Mouse (Mus musculus): ENCODE measurements around the gene Gm21972. TPM values are rescaled to one million over a fixed set of nuclear protein-coding genes. Genes with fewer than 3 reads are reported as not detected.

The Gm21972 gene
- 0.51 TPM in 1 of 2 replicates, not detected in the other for polyA plus RNA-seq (2014; fragmentation: Nextera tagmentation; extraction: Ambion mirVana)

- Histone ChIP-seq H3K4me3 (ENCODE audit: low read depth, low read length) (no peak within 1 kb of the TSS), H3K27me3 (replicated peaks; ENCODE audit: control insufficient read depth, insufficient read depth, low read length) (no peaks in the 10 kb centered on the region), H3K36me3 (ENCODE audit: control insufficient read depth, insufficient read depth, low read length) (peaks cover 88% of the 10 kb centered on the region), H3K9me3 (ENCODE audit: control insufficient read depth, low read length) (no peaks in the 10 kb centered on the region), H3K4me2 (ENCODE audit: low read depth, low read length) (no peak within 1 kb of the TSS), H3K9ac (ENCODE audit: low read depth, low read length) (no peak within 1 kb of the TSS), H3K27ac (replicated peaks; ENCODE audit: low read depth, low read length) (no peak within 1 kb of the TSS), H3K4me1 (ENCODE audit: control insufficient read depth, insufficient read depth, low read length) (no peaks in the 10 kb centered on the region)
- no peak for DNase-seq (ENCODE audit: low spot score)
- 96% methylated on average over 4 of the region's 4 CpGs for WGBS
- ATAC-seq (ENCODE audit: low read depth): no peak
Observed at GRCm38 (mm10) chr1:86133337-86133736, at the start of gene Gm21972. Gm21972 (plus strand) TSS chr1:86133637.

- no peaks in the 10 kb centered on the region for H3K27me3 ChIP-seq (replicated peaks; ENCODE audit: control insufficient read depth, insufficient read depth, low read length)
- H3K9me3 ChIP-seq (ENCODE audit: control insufficient read depth, low read length): no peaks in the 10 kb centered on the region
- 85% methylated on average over 7 of the region's 7 CpGs for WGBS
- no peak overlapping the region for H3K4me3 ChIP-seq (ENCODE audit: low read depth, low read length)
- peaks cover 70% of the 10 kb centered on the region for H3K36me3 ChIP-seq (ENCODE audit: control insufficient read depth, insufficient read depth, low read length)
- H3K4me1 ChIP-seq (ENCODE audit: control insufficient read depth, insufficient read depth, low read length): no peaks in the 10 kb centered on the region
- DNase-seq (ENCODE audit: low spot score): no peak
- no peak overlapping the region for H3K27ac ChIP-seq (replicated peaks; ENCODE audit: low read depth, low read length)
- H3K4me2 ChIP-seq (ENCODE audit: low read depth, low read length): no peak overlapping the region
- no peak overlapping the region for H3K9ac ChIP-seq (ENCODE audit: low read depth, low read length)
- ATAC-seq (ENCODE audit: low read depth): no peak
Observed at GRCm38 (mm10) chr1:86094413-86094812, 39.0 kb upstream of the Gm21972 start.

- no peaks in the 10 kb centered on the region for H3K4me1 ChIP-seq (ENCODE audit: control insufficient read depth, insufficient read depth, low read length)
- ATAC-seq (ENCODE audit: low read depth) (no peak), DNase-seq (ENCODE audit: low spot score) (no peak)
- H3K4me2 ChIP-seq (ENCODE audit: low read depth, low read length): no peak overlapping the region
- no peaks in the 10 kb centered on the region for H3K9me3 ChIP-seq (ENCODE audit: control insufficient read depth, low read length)
- H3K4me3 ChIP-seq (ENCODE audit: low read depth, low read length): no peak overlapping the region
- peaks cover 21% of the 10 kb centered on the region for H3K36me3 ChIP-seq (ENCODE audit: control insufficient read depth, insufficient read depth, low read length)
- H3K9ac ChIP-seq (ENCODE audit: low read depth, low read length): no peak overlapping the region
- WGBS: 95% methylated on average over 1 of the region's 1 CpGs
- H3K27me3 ChIP-seq (replicated peaks; ENCODE audit: control insufficient read depth, insufficient read depth, low read length): no peaks in the 10 kb centered on the region
- H3K27ac ChIP-seq (replicated peaks; ENCODE audit: low read depth, low read length): no peak overlapping the region
Observed at GRCm38 (mm10) chr1:86105054-86105453, 28.4 kb upstream of the Gm21972 start.

GRCm38 (mm10) chr1:86111779-86112178, 21.7 kb upstream of the Gm21972 start, which contains the start of gene Htr2b:
Htr2b (minus strand) TSS chr1:86111970.
- H3K4me2 ChIP-seq (ENCODE audit: low read depth, low read length): no peak within 1 kb of the TSS
- no peak within 1 kb of the TSS for H3K4me3 ChIP-seq (ENCODE audit: low read depth, low read length)
- peak; percentile 80; the same call in 1 of the 2 replicates for ATAC-seq (ENCODE audit: low read depth)
- DNase-seq (ENCODE audit: low spot score): peak; percentile 81
- H3K36me3 ChIP-seq (ENCODE audit: control insufficient read depth, insufficient read depth, low read length): peaks cover 12% of the 10 kb centered on the region; the same call in 1 of the 2 replicates
- H3K27me3 ChIP-seq (replicated peaks; ENCODE audit: control insufficient read depth, insufficient read depth, low read length): no peaks in the 10 kb centered on the region
- no peaks in the 10 kb centered on the region for H3K4me1 ChIP-seq (ENCODE audit: control insufficient read depth, insufficient read depth, low read length)
- H3K9ac ChIP-seq (ENCODE audit: low read depth, low read length): no peak within 1 kb of the TSS
- WGBS: 58% methylated on average over 6 of the region's 6 CpGs
- no peak within 1 kb of the TSS for H3K27ac ChIP-seq (replicated peaks; ENCODE audit: low read depth, low read length)
- no peaks in the 10 kb centered on the region for H3K9me3 ChIP-seq (ENCODE audit: control insufficient read depth, low read length)

- Histone ChIP-seq H3K4me1 (ENCODE audit: control insufficient read depth, insufficient read depth, low read length) (no peaks in the 10 kb centered on the region), H3K9me3 (ENCODE audit: control insufficient read depth, low read length) (no peaks in the 10 kb centered on the region), H3K36me3 (ENCODE audit: control insufficient read depth, insufficient read depth, low read length) (peaks cover 23% of the 10 kb centered on the region), H3K27me3 (replicated peaks; ENCODE audit: control insufficient read depth, insufficient read depth, low read length) (no peaks in the 10 kb centered on the region), H3K27ac (replicated peaks; ENCODE audit: low read depth, low read length) (no peak overlapping the region), H3K4me2 (ENCODE audit: low read depth, low read length) (no peak overlapping the region), H3K9ac (ENCODE audit: low read depth, low read length) (no peak overlapping the region), H3K4me3 (ENCODE audit: low read depth, low read length) (no peak overlapping the region)
- 85% methylated on average over 3 of the region's 3 CpGs for WGBS
- no peak for DNase-seq (ENCODE audit: low spot score)
- ATAC-seq (ENCODE audit: low read depth): no peak
Observed at GRCm38 (mm10) chr1:86114141-86114540, 19.3 kb upstream of the Gm21972 start.

GRCm38 (mm10) chr1:86119549-86119948, 13.9 kb upstream of the Gm21972 start:
- WGBS: 92% methylated on average over 4 of the region's 4 CpGs
- peaks cover 60% of the 10 kb centered on the region for H3K36me3 ChIP-seq (ENCODE audit: control insufficient read depth, insufficient read depth, low read length)
- DNase-seq (ENCODE audit: low spot score): no peak

GRCm38 (mm10) chr1:86126036-86126435, 7.4 kb upstream of the Gm21972 start:
- ATAC-seq (ENCODE audit: low read depth) (no peak), DNase-seq (ENCODE audit: low spot score) (no peak)
- Histone ChIP-seq H3K27ac (replicated peaks; ENCODE audit: low read depth, low read length) (no peak overlapping the region), H3K4me2 (ENCODE audit: low read depth, low read length) (no peak overlapping the region), H3K4me1 (ENCODE audit: control insufficient read depth, insufficient read depth, low read length) (no peaks in the 10 kb centered on the region), H3K4me3 (ENCODE audit: low read depth, low read length) (no peak overlapping the region), H3K27me3 (replicated peaks; ENCODE audit: control insufficient read depth, insufficient read depth, low read length) (no peaks in the 10 kb centered on the region), H3K9ac (ENCODE audit: low read depth, low read length) (no peak overlapping the region), H3K9me3 (ENCODE audit: control insufficient read depth, low read length) (no peaks in the 10 kb centered on the region), H3K36me3 (ENCODE audit: control insufficient read depth, insufficient read depth, low read length) (peaks cover 77% of the 10 kb centered on the region)
- WGBS: 87% methylated on average over 2 of the region's 2 CpGs

More at GRCm38 (mm10) chr1:86119549-86119948, 13.9 kb upstream of the Gm21972 start:
- H3K27me3 ChIP-seq (replicated peaks; ENCODE audit: control insufficient read depth, insufficient read depth, low read length): no peaks in the 10 kb centered on the region
- no peak for ATAC-seq (ENCODE audit: low read depth)
- H3K4me3 ChIP-seq (ENCODE audit: low read depth, low read length): no peak overlapping the region
- no peak overlapping the region for H3K4me2 ChIP-seq (ENCODE audit: low read depth, low read length)
- no peaks in the 10 kb centered on the region for H3K4me1 ChIP-seq (ENCODE audit: control insufficient read depth, insufficient read depth, low read length)
- no peak overlapping the region for H3K27ac ChIP-seq (replicated peaks; ENCODE audit: low read depth, low read length)
- no peak overlapping the region for H3K9ac ChIP-seq (ENCODE audit: low read depth, low read length)
- H3K9me3 ChIP-seq (ENCODE audit: control insufficient read depth, low read length): no peaks in the 10 kb centered on the region

- Histone ChIP-seq H3K9me3 (ENCODE audit: control insufficient read depth, low read length) (no peaks in the 10 kb centered on the region), H3K27ac (replicated peaks; ENCODE audit: low read depth, low read length) (no peak overlapping the region), H3K4me1 (ENCODE audit: control insufficient read depth, insufficient read depth, low read length) (no peaks in the 10 kb centered on the region), H3K4me2 (ENCODE audit: low read depth, low read length) (no peak overlapping the region), H3K4me3 (ENCODE audit: low read depth, low read length) (no peak overlapping the region), H3K27me3 (replicated peaks; ENCODE audit: control insufficient read depth, insufficient read depth, low read length) (no peaks in the 10 kb centered on the region), H3K9ac (ENCODE audit: low read depth, low read length) (no peak overlapping the region), H3K36me3 (ENCODE audit: control insufficient read depth, insufficient read depth, low read length) (peaks cover 86% of the 10 kb centered on the region)
- DNase-seq (ENCODE audit: low spot score) (no peak), ATAC-seq (ENCODE audit: low read depth) (no peak)
- WGBS: 87% methylated on average over 6 of the region's 6 CpGs
Observed at GRCm38 (mm10) chr1:86135315-86135714, 1.9 kb downstream of the Gm21972 start.

GRCm38 (mm10) chr1:86141081-86141480, 7.6 kb downstream of the Gm21972 start:
- DNase-seq (ENCODE audit: low spot score): no peak
- H3K36me3 ChIP-seq (ENCODE audit: control insufficient read depth, insufficient read depth, low read length): peaks cover 44% of the 10 kb centered on the region
- no peak overlapping the region for H3K9ac ChIP-seq (ENCODE audit: low read depth, low read length)
- no peaks in the 10 kb centered on the region for H3K27me3 ChIP-seq (replicated peaks; ENCODE audit: control insufficient read depth, insufficient read depth, low read length)
- no peak overlapping the region for H3K4me2 ChIP-seq (ENCODE audit: low read depth, low read length)
- no peak for ATAC-seq (ENCODE audit: low read depth)
- no peak overlapping the region for H3K4me3 ChIP-seq (ENCODE audit: low read depth, low read length)
- WGBS: 86% methylated on average over 3 of the region's 3 CpGs
- no peak overlapping the region for H3K27ac ChIP-seq (replicated peaks; ENCODE audit: low read depth, low read length)
- no peaks in the 10 kb centered on the region for H3K4me1 ChIP-seq (ENCODE audit: control insufficient read depth, insufficient read depth, low read length)
- no peaks in the 10 kb centered on the region for H3K9me3 ChIP-seq (ENCODE audit: control insufficient read depth, low read length)
